Mouse (Mus musculus) natural killer cell, adult 2 months (primary cell): ENCODE data around the gene Hes3.

Experiments
- DNase-seq, 2 experiments: peaks; one replicate each; pipeline ENCODE4 v3.0.0; 2022; ENCODE audit warnings: low spot score in 2 of 2

The Hes3 gene

GRCm38 (mm10) chr4:152257070-152257469 is 34.4 kb downstream of the Hes3 start:
- no peak for DNase-seq

GRCm38 (mm10) chr4:152253183-152253759 is 38.2 kb downstream of the Hes3 start:
- no peak for DNase-seq

- DNase-seq = no peak
These were observed 40.8 kb downstream of the Hes3 start for GRCm38 (mm10) chr4:152250615-152251014.

GRCm38 (mm10) chr4:152247195-152247594 is 44.3 kb downstream of the Hes3 start:
- DNase-seq = no peak

GRCm38 (mm10) chr4:152246011-152246410 is 45.5 kb downstream of the Hes3 start:
- no peak for DNase-seq

GRCm38 (mm10) chr4:152244545-152245522 is 46.6 kb downstream of the Hes3 start:
- DNase-seq = no peak

- DNase-seq = no peak
These were observed 47.5 kb downstream of the Hes3 start for GRCm38 (mm10) chr4:152243969-152244368.

GRCm38 (mm10) chr4:152243241-152243891 is 48.1 kb downstream of the Hes3 start:
- no peak for DNase-seq

- DNase-seq = no peak
These were observed 51.5 kb downstream of the Hes3 start for GRCm38 (mm10) chr4:152239974-152240373.
